Mouse (Mus musculus): ENCODE results near the gene Nxph1. TPM values are rescaled to one million over a fixed set of nuclear protein-coding genes. Genes with fewer than 3 reads are reported as not detected.
A peak's percentile ranks its signal among the peaks of the same experiment; 100 is the strongest.

The Nxph1 gene
- total RNA-seq (2014; fragmentation: Nextera tagmentation) = not detected in 2 replicates
- total RNA-seq (2017) = not detected in 2 replicates

DNA sequence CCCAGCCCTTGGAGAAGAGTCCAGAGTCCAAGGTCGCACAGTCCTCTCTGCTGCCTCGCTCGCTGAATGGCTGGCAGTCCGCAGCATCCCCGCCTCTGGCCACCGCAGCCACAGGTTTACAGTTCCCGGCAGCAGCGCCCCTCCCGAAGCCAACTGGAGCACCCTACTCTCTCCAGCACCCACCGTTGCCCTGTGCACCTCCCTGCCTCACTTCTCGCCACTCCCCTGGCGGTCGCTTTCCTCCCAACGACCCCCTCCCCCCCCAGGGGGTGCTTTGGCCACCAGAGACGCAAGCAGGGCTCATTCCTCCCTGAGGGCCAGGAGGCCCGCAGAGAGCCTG is at the start of gene Nxph1:
TSS of gene Nxph1 (plus strand) at position 301 of the 340 bp plus-strand sequence.
- ATAC-seq (replicated peaks; ENCODE audit: poor library complexity, severe bottlenecking) = peak; percentile 19; the same call in 1 of the 2 replicates

DNA sequence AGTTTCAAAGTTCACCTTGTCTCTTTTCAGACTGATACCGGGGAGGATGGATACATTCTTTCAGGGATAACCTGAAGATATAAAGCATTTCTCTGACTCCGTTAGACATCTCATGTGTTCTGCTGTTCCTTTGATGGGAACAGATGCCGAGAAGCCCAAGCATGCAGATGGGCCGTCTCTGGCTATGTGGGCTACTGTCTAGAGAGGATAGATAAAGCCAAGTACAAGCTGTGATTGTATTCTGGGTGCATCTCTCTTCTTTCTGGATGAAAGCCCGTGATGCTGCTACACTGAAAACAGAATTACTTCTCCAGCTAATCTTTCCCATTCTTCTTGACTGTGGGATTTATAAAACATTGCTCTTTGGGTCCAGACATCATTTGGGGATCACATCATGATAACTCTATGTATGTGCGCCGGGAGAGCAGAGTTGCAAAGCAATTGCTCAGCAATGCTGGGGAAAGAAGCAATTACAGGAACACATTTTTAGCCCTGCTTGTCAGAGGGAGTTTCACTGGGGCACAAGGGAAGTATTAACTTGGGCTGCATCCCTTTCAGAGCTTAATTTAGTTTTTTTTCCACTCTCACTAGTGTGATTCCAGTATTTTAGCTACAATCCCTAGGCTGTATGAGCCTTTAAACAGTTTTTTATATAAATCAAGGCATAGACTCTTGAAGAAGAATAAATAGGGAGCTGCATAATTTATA is 48.1 kb upstream of the Nxph1 start:
- ATAC-seq (replicated peaks; ENCODE audit: poor library complexity, severe bottlenecking) = no peak

DNA sequence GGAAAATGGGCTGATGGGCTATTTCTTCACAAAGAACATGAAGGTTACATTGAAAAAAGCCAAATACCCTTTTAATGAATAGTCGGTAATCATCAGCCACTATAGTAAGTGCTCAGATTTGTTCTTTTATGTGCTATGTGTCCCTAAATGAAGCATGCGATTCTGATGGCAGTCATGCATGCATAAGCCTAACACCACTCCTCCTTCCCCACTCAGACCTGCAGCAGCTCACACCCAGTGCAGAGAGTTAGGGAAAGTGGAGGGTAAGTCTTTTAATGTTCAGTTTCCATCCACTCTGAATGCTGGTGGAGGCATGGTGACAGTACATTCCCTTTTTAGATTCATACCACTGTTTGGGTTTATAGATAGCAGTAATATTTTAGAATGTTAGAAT is 47.5 kb upstream of the Nxph1 start:
- no peak for ATAC-seq (replicated peaks; ENCODE audit: poor library complexity, severe bottlenecking)

DNA sequence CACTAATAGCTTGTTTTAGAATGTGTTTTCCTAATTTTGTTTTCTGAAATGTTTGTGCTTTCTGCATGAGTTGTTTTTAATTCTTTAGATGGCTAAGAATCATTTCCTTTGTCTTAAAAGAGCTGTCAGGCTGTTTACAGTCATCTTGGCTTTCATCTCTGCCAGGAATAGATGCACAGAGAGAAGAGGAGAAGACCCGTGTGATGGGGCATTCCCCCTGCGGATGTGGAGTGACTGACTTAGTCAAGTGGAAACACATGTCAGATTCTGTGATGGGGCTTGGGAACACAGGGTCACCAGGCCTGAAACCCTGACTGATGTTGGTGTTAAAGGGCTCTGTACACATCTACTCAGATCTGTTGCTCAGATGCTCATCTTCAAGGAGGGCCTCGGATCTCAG is 40.3 kb upstream of the Nxph1 start:
- ATAC-seq (replicated peaks; ENCODE audit: poor library complexity, severe bottlenecking) = no peak

DNA sequence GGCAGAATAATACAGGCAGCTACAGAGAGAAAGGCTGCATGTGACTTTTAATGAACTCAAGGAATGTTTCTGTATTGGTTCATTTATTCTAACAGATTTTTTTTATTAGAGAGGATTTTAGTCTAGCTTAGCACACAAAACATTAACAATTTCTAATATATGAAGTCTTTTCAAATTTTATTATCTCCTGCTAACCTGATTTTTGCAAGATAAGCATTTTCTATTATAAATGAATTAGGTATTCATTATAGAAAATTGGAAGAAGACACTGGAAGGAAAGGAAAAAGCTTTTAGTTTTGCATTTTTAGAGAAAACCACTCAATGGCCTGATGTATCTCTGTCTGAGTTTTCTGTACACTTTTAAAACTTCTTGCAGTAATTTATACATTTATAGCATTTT is 34.8 kb upstream of the Nxph1 start:
- ATAC-seq (replicated peaks; ENCODE audit: poor library complexity, severe bottlenecking) = no peak

DNA sequence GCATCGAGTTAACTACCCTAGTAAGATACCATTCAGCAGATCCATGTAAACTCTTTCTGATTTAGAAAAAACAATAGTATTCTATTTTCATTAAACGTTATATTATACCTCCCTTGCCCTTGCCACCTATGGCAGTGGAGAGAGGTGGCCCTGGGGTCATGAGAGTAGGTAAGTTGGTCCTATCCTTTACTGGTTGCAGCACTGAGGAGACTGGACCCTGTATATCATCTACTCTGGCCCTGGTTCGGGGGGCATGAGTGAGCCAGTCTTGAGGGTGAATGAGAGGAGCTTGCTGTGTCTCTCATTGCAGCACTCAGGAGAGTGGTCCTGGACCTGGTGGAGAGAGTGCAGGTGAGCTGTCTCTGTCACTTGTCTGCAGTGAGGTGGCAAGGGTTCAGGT is 33.5 kb upstream of the Nxph1 start:
- no peak for ATAC-seq (replicated peaks; ENCODE audit: poor library complexity, severe bottlenecking)

DNA sequence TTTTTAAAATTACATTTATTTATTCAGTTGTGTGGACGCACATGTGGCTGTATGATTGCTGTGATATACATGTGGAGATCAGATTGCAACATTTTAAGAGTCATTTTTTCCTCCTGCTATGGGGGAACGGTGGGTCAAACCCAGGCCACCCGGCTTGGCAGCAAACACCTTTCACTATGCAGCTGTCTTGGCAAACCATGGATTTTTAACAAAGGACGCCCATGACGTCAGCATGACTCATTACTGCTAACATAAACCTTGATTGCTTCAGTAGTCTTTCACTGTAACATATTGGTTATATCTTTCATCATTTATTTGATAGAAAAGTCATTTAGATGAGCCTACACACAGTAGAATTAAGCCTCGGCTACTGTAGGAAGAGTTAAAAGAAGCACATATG is 23.8 kb upstream of the Nxph1 start:
- no peak for ATAC-seq (replicated peaks; ENCODE audit: poor library complexity, severe bottlenecking)

DNA sequence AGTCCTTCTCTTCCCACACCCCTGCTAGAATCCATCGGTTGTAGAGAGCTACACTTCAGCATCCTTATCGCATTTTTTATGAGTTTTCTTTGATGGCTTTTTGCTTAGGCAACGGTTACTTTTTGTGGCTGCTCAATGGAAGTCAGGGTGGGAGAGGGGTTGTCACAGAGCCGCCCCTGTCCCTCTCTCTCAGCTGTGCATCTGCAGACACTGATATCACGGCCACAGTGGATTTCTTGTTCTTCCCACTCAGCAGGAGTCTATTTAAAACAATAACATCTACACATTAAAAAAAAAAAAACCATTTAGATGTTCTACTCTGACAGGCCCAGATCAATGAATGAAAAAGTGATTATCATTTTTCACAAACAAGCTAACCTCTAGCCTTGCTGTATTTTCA is 13.0 kb upstream of the Nxph1 start:
- ATAC-seq (replicated peaks; ENCODE audit: poor library complexity, severe bottlenecking) = no peak

DNA sequence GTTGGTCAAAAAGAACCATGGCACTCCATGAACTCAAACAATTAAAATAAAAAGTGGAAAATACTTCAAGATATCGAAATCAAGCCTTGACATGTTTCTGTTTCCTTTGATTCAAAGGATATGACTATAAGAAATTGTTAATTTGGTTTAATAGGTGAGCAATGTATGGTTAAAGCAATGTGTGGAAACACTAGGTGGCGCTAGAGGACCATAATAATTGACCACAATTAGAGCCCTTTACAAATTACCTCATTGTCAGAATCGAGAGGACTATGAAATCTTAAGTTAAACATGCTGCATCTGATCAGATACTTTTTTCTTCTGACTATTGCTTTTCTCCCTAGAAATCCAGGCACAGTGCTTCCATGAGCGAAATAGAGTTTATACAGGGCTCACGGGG is 12.5 kb upstream of the Nxph1 start:
- peak; percentile 73 for ATAC-seq (replicated peaks; ENCODE audit: poor library complexity, severe bottlenecking)

DNA sequence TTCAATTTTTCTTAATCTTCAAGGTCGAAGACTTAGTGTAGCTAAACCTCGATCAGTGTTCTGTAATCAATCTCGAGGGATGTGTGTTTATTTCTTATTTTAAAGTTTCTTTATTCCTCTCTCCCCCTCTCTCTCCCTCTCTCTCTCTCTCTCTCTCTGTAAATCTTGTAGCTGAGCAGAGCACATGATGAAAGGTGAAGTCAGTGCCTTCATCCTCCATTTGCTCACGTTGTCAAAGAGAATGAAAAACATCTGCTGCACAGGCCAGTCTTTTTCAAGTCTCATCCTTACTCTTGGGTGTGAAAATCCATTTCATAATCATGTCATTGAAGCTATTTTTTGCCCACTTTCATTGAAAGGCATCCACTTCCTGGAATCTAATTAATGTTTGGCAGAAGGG is 12.1 kb upstream of the Nxph1 start:
- no peak for ATAC-seq (replicated peaks; ENCODE audit: poor library complexity, severe bottlenecking)

DNA sequence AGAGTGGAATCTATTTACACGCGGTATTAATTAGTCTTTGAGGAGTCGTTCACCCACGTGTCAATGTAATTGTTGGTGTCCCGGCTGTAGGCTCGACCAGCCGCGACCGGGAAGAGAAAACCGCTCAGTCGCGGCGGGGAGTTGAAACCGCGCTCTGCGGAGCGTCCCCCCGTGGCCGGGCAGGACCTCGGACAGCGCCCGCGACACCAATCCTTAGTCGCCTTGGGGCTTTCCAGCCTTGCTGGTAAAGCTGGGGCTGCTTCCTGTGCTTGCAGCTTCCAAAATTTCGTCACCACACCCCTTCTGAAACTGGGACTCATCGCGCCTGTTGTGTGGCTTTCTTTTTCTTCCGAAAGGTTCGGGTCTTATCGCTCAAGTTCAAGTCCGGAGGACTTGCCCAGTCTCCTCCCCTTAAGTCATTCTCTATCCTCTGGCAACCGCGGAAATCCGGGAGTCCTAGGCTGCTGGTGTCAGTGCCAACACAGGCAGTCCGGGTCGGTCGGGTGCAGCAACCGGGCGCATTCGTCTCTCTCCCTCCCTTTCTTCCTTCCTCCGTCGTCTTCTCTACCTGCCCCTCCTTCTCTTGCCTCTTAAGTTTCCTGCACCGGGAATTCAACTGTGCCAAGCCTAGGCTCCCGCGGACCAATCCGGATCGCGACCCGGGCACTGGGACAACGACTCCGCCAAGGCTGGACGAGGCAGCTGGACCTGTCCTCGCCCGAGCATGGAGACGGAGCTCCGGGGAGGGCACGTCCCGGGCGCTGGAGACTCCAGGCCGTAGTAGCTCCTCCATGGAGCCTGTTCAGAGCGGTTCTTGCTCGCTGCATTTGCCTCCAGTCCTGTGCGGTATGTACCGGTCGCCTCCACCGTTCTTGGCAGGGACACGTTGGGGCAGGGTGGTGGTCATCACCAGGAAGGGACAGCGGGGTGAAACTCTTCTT is 510 bp downstream of the Nxph1 start:
- ATAC-seq (replicated peaks; ENCODE audit: poor library complexity, severe bottlenecking) = peak; percentile 92

DNA sequence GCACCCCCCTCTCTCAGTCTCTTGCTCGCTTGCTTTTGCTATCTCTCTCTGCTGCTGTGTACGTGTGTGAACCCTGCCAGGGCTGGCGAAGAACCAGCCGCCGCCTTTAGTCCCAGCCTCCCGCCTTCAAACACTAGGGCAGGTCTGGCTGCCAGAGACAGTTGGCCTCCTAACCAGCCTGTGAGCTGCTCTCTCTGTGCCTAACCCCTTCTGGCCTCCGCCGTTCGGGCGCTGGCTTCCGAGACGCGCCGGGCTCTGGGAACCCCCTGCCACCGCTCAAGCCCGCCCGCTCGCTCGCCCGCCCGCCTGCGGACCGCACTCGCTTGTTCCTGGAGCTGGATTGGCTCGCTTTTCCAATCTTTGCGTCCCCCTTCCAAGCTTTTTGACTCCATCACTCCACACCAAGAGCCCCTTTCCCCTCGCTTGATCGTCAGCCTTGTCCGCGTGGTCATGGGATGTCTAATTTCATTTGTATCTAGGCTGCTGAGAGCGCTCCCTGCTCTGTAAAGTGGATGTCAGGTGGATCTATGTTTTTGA is 1.5 kb downstream of the Nxph1 start:
- ATAC-seq (replicated peaks; ENCODE audit: poor library complexity, severe bottlenecking) = no peak

DNA sequence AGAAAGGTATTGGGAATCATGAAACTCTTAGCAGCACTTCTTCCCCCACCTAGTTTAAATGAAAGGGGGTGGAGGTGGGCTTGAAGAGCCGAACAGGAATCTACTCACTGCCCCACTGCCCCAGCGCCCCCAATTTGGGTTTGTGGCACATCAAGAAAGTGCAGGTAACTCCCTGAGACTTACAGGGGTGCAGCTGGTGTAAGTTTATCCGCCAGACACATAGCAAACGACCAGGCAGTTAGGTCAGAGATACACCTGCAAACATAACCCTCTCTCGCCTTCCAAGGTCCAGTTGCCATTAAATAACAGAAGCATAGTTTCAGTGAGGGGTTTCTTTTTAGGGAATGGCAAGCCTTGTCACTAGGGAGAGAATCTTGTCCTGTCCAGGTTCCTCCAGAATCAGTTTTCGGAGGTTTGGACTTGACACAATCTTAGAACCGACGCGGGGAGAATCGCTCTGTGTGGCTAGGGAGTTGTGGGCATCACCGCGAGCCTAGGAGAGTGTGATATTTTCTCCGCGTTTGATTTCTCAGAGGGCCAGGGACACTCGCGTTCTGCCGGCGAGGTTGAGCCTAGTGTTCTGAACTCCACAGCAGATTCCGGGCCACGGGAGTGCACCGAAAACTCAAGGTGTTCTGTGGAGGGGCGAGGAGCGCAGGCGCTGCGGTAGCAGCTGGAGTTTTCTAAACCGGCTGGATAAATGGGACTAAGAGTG is 2.5 kb downstream of the Nxph1 start:
- no peak for ATAC-seq (replicated peaks; ENCODE audit: poor library complexity, severe bottlenecking)

DNA sequence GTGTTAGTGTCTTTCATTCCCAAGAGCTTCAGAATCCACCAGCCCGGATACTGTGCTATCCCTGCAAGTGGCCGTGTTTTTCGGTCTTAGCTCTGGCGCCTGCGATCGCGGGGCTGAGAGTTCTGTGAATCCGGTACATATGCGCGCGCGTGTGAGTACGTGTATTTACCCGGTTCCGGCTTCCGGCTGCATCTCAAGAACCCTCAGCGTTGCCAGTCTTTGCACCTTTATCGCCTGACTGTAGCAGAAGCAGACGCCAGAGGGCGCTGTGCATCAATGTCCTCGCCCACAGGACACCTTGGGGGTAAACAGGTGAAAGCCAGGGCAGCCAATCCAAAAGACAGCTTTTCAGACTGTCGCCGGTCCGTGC is 3.1 kb downstream of the Nxph1 start:
- 0 out of 2 replicates have a peak, but pooled peaks have one; percentile 31 for ATAC-seq (replicated peaks; ENCODE audit: poor library complexity, severe bottlenecking)

DNA sequence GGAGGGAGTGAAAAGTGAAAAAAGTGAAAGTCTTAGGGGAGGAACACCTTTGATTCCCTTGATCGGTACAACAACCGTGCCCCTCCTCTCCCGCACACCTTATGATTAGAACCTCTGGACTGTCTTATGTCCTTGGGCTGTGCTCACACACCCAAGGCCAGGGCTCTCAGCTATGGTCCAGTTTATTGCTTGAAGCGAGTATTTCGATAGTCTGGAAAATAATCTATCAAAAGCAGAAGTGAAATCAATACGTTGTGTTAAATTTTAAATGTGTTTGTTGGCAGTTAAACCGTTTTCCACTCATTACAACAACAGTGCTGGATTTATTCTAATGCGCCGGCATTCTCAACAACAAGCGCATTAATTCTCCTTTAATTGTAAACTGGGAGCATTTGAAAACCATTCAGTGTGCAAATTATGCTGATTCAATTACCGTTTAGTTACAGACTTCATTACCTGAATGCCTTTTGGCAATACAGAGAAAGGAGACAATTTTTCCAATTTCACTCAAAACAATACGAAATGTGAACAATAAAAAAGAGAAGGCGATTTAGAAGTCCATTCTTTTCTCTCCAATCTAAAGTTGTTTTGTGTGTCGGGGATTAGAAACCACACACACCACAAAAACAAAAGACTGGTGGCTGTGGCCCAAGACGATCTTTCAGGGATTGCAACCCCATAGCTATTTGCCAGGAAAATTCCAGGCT is 3.8 kb downstream of the Nxph1 start:
- ATAC-seq (replicated peaks; ENCODE audit: poor library complexity, severe bottlenecking) = no peak

DNA sequence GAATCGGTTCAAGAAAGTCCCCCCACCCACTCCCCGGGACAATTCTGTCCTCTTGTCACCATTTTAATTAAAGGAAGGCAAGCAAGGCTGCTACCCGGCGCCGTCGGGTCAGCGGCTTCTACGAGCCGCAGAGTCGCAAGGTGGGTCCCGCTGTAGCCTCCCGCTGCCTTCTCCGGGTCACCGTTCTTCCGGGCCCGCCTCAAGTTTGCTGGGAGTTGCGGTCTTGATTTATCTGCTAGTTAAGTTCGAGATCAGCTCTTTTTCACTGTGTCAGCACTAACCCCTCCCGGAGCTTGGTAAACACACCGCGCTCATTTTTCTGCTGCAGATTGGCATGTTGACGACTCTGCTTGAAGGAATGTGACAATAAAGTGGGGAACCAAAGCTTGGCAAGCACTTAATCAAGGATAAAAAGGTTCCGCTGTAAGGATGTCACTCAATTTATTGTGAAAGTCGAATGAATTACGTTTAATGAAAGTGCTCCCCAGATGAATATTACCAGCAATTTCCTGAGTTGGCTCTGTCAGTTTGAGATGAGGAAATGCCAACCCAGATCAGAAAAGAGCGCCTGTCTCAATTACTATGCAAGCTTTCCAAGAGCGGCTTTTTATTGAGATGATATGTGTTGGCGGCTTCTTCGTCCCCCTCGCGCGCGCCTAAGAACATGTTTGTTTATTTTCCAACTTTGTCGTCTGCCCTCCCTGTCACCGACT is 7.7 kb downstream of the Nxph1 start:
- no peak for ATAC-seq (replicated peaks; ENCODE audit: poor library complexity, severe bottlenecking)

DNA sequence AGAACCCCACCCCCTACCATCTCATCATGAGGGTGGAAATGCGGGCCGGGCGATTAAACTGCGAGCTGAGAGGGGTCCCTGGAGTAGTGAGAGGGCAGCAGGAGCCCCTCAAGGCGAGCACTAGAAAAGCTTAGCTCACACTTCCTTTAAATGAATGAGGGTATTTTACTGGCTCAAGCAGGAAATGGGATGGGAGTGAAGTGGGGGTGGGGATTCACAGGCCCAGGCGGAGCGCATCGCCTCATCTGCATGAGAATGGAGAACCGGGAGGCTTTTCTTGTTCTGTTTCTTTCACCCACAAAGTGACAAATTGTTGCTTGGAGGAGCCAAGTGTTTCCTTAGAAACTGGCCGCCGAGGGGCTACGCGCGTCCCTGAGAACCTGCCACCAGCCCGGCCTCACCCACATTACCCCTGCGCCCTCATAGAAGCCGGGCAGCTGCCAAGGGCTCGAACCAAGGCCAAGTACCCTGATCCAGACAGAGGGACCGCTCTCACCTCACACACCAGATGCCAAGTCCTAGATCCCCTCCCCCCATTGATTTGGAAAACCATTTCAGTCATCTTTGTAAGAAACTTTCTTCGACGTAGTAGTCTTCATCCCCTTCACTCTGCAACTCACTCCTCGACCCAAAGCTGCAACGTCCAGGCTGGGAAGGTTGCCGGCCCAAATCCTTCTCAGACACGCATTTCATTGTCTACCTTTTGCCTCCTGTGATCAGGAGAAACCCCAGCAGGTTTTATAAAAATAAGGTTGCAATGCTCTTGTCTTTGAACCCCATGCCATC is 8.7 kb downstream of the Nxph1 start:
- ATAC-seq (replicated peaks; ENCODE audit: poor library complexity, severe bottlenecking) = no peak

DNA sequence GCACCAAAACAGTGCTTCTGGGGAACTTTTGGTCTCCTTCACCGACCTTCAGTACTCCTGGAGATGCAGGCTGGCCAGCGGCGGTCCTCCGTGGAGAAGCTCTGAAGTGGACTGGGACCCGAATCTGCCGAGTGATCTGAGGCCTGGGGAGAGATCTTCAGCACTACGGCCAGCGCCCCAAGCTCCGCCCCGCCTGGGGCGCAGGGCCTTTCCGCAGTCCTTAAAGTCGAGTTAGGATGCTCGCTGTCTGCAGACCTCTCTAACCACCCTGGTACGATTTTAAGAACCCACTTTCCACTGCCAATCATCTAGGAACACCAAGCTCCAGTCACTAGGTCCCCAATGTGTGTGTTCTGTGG is 9.3 kb downstream of the Nxph1 start:
- ATAC-seq (replicated peaks; ENCODE audit: poor library complexity, severe bottlenecking) = peak; percentile 90

Measured in granulocyte monocyte progenitor cell, adult 5-6 weeks (primary cell).